Mouse (Mus musculus): ENCODE results near the gene Gm11444. TPM values are rescaled to one million over a fixed set of nuclear protein-coding genes. Genes with fewer than 3 reads are reported as not detected.

The Gm11444 gene
- polyA plus RNA-seq, 1 experiment = not detected

- TF ChIP-seq GATA1 (IDR thresholded peaks at IDR 0.05; ENCODE audit: low read length) = no peak
Measured at GRCm38 (mm10) chr11:85886429-85886785, 36.3 kb upstream of the Gm11444 start.

- no peak for TF ChIP-seq GATA1 (IDR thresholded peaks at IDR 0.05; ENCODE audit: low read length)
Measured at GRCm38 (mm10) chr11:85885665-85886428, 35.7 kb upstream of the Gm11444 start, which contains the start of gene Tbx4. Gene Tbx4, plus strand, starts transcription at chr11:85886422.

GRCm38 (mm10) chr11:85884498-85884897, 34.4 kb upstream of the Gm11444 start:
- no peak for TF ChIP-seq GATA1 (IDR thresholded peaks at IDR 0.05; ENCODE audit: low read length)

GRCm38 (mm10) chr11:85876059-85876788, 26.1 kb upstream of the Gm11444 start:
- no peak for TF ChIP-seq GATA1 (IDR thresholded peaks at IDR 0.05; ENCODE audit: low read length)

- TF ChIP-seq GATA1 (IDR thresholded peaks at IDR 0.05; ENCODE audit: low read length) = no peak
Measured at GRCm38 (mm10) chr11:85864363-85864762, 14.2 kb upstream of the Gm11444 start.

- no peak for TF ChIP-seq GATA1 (IDR thresholded peaks at IDR 0.05; ENCODE audit: low read length)
Measured at GRCm38 (mm10) chr11:85857997-85858698, 8.0 kb upstream of the Gm11444 start.

GRCm38 (mm10) chr11:85850758-85851157, 625 bp upstream of the Gm11444 start:
- no peak for TF ChIP-seq GATA1 (IDR thresholded peaks at IDR 0.05; ENCODE audit: low read length)

GRCm38 (mm10) chr11:85849037-85849436, 1.1 kb downstream of the Gm11444 start:
- no peak for TF ChIP-seq GATA1 (IDR thresholded peaks at IDR 0.05; ENCODE audit: low read length)

- no peak for TF ChIP-seq GATA1 (IDR thresholded peaks at IDR 0.05; ENCODE audit: low read length)
Measured at GRCm38 (mm10) chr11:85846509-85846908, 3.6 kb downstream of the Gm11444 start.

- TF ChIP-seq GATA1 (IDR thresholded peaks at IDR 0.05; ENCODE audit: low read length) = no peak
Measured at GRCm38 (mm10) chr11:85845921-85846320, 4.2 kb downstream of the Gm11444 start.

GRCm38 (mm10) chr11:85844971-85845370, 5.2 kb downstream of the Gm11444 start:
- no peak for TF ChIP-seq GATA1 (IDR thresholded peaks at IDR 0.05; ENCODE audit: low read length)

- TF ChIP-seq GATA1 (IDR thresholded peaks at IDR 0.05; ENCODE audit: low read length) = no peak
Measured at GRCm38 (mm10) chr11:85844144-85844965, 5.8 kb downstream of the Gm11444 start.

GRCm38 (mm10) chr11:85843347-85843692, 6.8 kb downstream of the Gm11444 start:
- no peak for TF ChIP-seq GATA1 (IDR thresholded peaks at IDR 0.05; ENCODE audit: low read length)

- no peak for TF ChIP-seq GATA1 (IDR thresholded peaks at IDR 0.05; ENCODE audit: low read length)
Measured at GRCm38 (mm10) chr11:85842596-85843346, 7.4 kb downstream of the Gm11444 start.

GRCm38 (mm10) chr11:85841980-85842379, 8.2 kb downstream of the Gm11444 start:
- no peak for TF ChIP-seq GATA1 (IDR thresholded peaks at IDR 0.05; ENCODE audit: low read length)

All from G1E-ER4 (cell line).